Mouse (Mus musculus) G1E (cell line): Measurements from ENCODE around the gene Pbx1.

Experiments used
- CTCF ChIP-seq: IDR thresholded peaks from 2 replicates; pipeline ENCODE4 v1.5.1; 2012; ENCODE audit warnings: low read depth, low read length, inconsistent platforms, mixed read lengths
- GATA1 ChIP-seq: IDR thresholded peaks from 2 replicates; pipeline ENCODE4 v1.6.1; 2012; ENCODE audit warnings: borderline replicate concordance, low read length, inconsistent platforms, mixed read lengths
- GATA2 ChIP-seq: IDR thresholded peaks from 2 replicates; pipeline ENCODE4 v1.6.1; 2012; ENCODE audit warnings: low read depth, low read length, inconsistent platforms, borderline replicate concordance
- POLR2AphosphoS5 ChIP-seq: IDR thresholded peaks from 2 replicates; pipeline ENCODE4 v1.6.1; 2012; ENCODE audit warnings: low read depth, low read length, inconsistent platforms; ENCODE audit not compliant: insufficient replicate concordance
- TAL1 ChIP-seq: conservative IDR thresholded peaks from 2 replicates; pipeline ENCODE4 v1.6.1; 2012; ENCODE audit warnings: low read depth, low read length, inconsistent platforms, mixed read lengths

DNA sequence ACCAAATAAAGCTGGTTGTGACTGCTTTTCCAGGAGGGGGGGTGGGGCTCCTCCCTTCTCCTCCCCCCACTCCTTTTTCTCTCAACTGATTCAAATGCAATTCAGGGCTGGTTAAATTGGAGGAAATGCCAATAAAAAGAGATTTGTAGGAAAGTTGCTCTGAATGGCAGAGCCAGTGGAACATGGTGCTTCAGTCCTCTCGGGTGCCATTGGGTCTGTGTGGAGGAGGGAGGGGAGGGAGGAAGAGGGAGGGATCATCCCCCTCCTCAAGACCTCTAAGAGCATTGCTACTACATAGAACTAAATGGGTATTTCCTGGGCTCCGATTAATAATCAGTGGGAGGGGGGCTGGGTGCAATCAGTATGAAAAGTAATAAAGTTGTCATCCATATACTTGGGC, 135.8 kb downstream of the Pbx1 start:
- TF ChIP-seq CTCF = no peak
- TF ChIP-seq TAL1 = no peak
- TF ChIP-seq GATA1 = no peak
- TF ChIP-seq GATA2 = no peak
- no peak for TF ChIP-seq POLR2AphosphoS5
